Mouse (Mus musculus): ENCODE measurements around the gene Pllp. TPM values are rescaled to one million over a fixed set of nuclear protein-coding genes. Genes with fewer than 3 reads are reported as not detected.
A peak's percentile ranks its signal among the peaks of the same experiment; 100 is the strongest.

Pllp gene
- polyA plus RNA-seq (2015; fragmentation: Nextera tagmentation; extraction: Ambion mirVana) = 0.44 and 0.90 TPM in 2 replicates

GRCm38 (mm10) chr8:94695994-94696384 lies at the start of gene Pllp:
Pllp (minus strand) TSS chr8:94696278.
- DNase-seq (ENCODE audit: low spot score) = peak; percentile 44

- no peak for DNase-seq (ENCODE audit: low spot score)
Observed at GRCm38 (mm10) chr8:94745476-94746184, 49.6 kb upstream of the Pllp start, which contains the start of gene Ccl22. Ccl22 (plus strand) TSS chr8:94745590.

- no peak for DNase-seq (ENCODE audit: low spot score)
Observed at GRCm38 (mm10) chr8:94744972-94745371, 48.9 kb upstream of the Pllp start.

- DNase-seq (ENCODE audit: low spot score) = no peak
Observed at GRCm38 (mm10) chr8:94744484-94744883, 48.4 kb upstream of the Pllp start.

- no peak for DNase-seq (ENCODE audit: low spot score)
Observed at GRCm38 (mm10) chr8:94741726-94742125, 45.6 kb upstream of the Pllp start.

GRCm38 (mm10) chr8:94740591-94740990 lies 44.5 kb upstream of the Pllp start:
- DNase-seq (ENCODE audit: low spot score) = no peak

- no peak for DNase-seq (ENCODE audit: low spot score)
Observed at GRCm38 (mm10) chr8:94739829-94740228, 43.8 kb upstream of the Pllp start.

- DNase-seq (ENCODE audit: low spot score) = peak; percentile 11
Observed at GRCm38 (mm10) chr8:94735426-94736094, 39.5 kb upstream of the Pllp start.

- no peak for DNase-seq (ENCODE audit: low spot score)
Observed at GRCm38 (mm10) chr8:94734735-94735350, 38.8 kb upstream of the Pllp start.

- DNase-seq (ENCODE audit: low spot score) = peak; percentile 11
Observed at GRCm38 (mm10) chr8:94733821-94734465, 37.9 kb upstream of the Pllp start.

- DNase-seq (ENCODE audit: low spot score) = no peak
Observed at GRCm38 (mm10) chr8:94729301-94729700, 33.2 kb upstream of the Pllp start.

- DNase-seq (ENCODE audit: low spot score) = no peak
Observed at GRCm38 (mm10) chr8:94725998-94726397, 29.9 kb upstream of the Pllp start.

- no peak for DNase-seq (ENCODE audit: low spot score)
Observed at GRCm38 (mm10) chr8:94716841-94717240, 20.8 kb upstream of the Pllp start.

- no peak for DNase-seq (ENCODE audit: low spot score)
Observed at GRCm38 (mm10) chr8:94715871-94716270, 19.8 kb upstream of the Pllp start.

GRCm38 (mm10) chr8:94714556-94714955 lies 18.5 kb upstream of the Pllp start:
- DNase-seq (ENCODE audit: low spot score) = no peak

- no peak for DNase-seq (ENCODE audit: low spot score)
Observed at GRCm38 (mm10) chr8:94711160-94711718, 15.2 kb upstream of the Pllp start.

GRCm38 (mm10) chr8:94710336-94710735 lies 14.3 kb upstream of the Pllp start:
- no peak for DNase-seq (ENCODE audit: low spot score)

- no peak for DNase-seq (ENCODE audit: low spot score)
Observed at GRCm38 (mm10) chr8:94706732-94707395, 10.8 kb upstream of the Pllp start.

GRCm38 (mm10) chr8:94705581-94706245 lies 9.6 kb upstream of the Pllp start:
- DNase-seq (ENCODE audit: low spot score) = no peak

- DNase-seq (ENCODE audit: low spot score) = no peak
Observed at GRCm38 (mm10) chr8:94704669-94704984, 8.5 kb upstream of the Pllp start.

All from thymus, postnatal 0 days (tissue).